Mouse (Mus musculus) myocyte (in vitro differentiated cells): ENCODE measurements around the gene Shroom3.

Source experiments
- MAX ChIP-seq: IDR thresholded peaks from one replicate; pipeline ENCODE4 v1.6.1; 2011; ENCODE audit warnings: low read depth, mild to moderate bottlenecking, control low read depth
- POLR2A ChIP-seq: IDR thresholded peaks from one replicate; pipeline ENCODE4 v1.6.1; 2011; ENCODE audit warnings: low read depth, mild to moderate bottlenecking, control low read depth, moderate library complexity; ENCODE audit not compliant: insufficient read length
- REST ChIP-seq: IDR thresholded peaks from one replicate; pipeline ENCODE4 v1.6.1; 2011; ENCODE audit warnings: mild to moderate bottlenecking, control low read depth, moderate library complexity; ENCODE audit not compliant: insufficient read depth, insufficient read length

DNA sequence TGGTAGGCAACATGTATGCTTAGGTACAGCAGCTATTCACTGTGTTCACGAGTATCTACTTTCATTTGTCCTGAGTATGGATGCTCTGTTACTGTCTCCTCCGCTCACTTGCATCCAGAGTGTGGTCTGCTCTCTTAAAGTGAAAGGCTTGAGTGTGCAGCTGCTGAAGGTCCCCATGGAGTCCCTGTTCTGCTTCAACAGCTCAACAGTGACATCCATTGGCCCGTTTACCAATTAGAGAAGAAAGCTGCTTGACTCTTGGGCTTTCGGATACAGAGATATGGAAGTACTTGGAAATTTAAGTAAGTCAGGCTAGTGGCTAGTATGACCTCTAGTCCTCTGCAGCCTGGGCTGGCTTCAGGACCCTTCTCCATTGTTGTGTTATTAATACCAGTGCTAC, 188.9 kb downstream of the Shroom3 start:
- TF ChIP-seq REST (no peak), POLR2A (no peak), MAX (no peak)
